Mouse (Mus musculus): ENCODE data around the gene Fxyd7.

Fxyd7 gene

DNA sequence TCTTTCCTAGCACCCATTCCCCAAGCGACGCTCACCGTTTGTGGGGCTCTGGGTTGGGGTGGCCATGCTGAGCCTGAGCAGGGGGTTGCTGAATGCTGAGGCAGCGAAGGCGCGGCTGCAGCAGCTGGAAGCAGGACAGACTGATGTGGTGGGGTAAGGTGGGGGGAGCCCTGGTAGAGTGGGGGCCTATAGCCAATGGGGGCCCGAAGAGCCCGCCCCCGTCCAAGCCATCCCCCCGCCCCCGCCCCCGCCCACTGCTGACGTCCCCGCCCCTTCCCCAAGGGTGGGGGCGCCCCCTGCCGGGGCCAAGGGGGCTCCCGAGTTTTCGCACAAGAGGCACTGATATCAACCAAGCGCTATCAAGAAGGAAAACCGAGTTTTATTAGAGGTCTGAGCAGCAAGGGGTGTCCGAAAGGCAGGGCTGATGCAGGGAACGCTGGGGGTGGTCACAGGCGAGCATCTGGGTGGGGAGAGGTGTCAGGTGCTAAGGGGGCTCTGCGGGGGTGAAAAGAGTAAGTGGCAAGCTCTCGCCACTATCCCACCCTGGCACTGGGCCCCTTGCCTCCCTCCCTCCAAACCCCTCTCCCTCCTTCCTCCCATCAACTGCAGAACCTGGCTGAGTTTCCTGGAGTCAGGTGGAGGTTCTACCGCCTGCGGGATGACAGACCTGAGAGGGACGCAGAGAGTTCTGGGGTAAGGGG is at the start of gene Fxyd7:
Fxyd7 (minus strand) TSS at position 147 of the 701 bp plus-strand sequence.
- peak; percentile 35 for DNase-seq

DNA sequence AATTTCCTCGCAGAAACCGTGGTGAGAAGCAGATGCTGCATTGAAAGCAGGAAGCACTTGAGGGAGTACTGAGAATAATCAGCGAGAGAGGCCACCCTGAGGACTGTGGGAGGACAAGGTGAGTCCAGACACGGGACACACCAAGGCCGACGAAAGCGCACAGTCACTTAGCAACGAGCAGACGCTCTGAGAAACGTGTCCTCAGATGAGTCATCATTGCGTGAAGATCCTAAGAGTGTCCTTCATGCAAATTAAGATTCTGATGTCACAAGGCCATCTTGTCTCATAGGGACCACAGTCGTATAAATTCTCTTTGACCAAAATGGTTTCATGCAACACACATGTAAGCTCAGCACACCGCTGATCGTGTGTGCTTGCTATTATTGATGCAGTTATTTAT is 49.5 kb upstream of the Fxyd7 start:
- no peak for DNase-seq

DNA sequence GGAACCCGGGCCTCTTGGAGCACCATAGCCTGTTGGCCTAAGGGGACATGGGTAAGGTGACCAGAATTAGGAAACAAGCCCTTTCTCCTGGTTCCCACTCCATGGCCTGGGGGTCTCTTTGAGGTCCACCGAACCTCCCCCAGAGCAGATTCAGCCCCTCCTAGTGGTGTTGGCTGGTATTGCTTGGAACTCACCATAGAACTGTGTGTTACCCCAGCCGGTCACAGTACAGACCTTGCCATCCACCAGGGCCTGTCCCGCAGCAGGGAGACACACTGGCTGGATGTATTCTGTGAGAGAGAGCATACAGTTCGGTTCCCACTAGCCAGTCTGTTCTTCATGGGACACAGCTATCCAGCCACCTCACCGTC is 48.3 kb upstream of the Fxyd7 start:
- DNase-seq, result no peak

DNA sequence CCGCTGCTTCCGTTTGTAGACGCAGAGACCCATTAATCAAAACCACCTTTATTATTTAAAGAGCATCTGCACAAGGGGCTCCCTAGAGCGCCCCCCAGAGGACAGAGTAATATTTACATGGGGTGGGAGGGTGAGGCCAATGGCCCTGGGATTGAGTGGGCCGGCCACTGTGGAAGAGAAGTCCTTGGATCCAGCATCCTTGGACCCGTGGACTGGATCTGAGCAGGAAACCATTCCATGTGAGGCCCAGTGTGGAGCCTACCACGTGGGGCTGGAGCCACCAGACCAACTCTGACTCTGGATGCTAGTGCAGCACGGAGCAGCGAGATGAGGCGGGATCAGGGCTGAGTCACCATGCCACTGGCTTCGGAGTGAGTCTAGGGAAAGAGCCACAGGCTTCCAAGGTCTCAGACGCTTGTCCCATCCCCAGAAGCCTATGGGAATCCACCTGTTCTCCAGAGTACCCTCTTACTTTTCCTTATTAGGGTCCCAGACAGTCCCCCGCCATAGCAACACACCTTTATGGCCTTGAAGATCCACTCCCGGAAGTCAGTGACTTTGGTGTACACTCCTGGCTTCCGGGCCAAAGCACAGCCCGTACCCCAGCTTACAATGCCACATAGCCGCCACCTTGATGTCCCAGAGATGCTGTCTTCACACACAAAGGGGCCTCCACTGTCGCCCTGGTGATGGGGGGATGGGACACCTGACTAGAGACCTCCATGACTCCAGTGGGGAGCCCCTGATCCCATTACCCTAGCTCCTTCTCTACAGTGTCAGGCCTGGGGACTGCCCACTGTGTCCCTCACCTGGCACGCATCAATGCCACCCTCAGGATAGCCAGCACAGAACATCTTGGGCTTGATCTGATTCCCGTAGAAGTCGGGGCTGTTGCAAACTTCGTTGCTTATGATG is 47.7 kb upstream of the Fxyd7 start:
- DNase-seq, result peak; percentile 53

DNA sequence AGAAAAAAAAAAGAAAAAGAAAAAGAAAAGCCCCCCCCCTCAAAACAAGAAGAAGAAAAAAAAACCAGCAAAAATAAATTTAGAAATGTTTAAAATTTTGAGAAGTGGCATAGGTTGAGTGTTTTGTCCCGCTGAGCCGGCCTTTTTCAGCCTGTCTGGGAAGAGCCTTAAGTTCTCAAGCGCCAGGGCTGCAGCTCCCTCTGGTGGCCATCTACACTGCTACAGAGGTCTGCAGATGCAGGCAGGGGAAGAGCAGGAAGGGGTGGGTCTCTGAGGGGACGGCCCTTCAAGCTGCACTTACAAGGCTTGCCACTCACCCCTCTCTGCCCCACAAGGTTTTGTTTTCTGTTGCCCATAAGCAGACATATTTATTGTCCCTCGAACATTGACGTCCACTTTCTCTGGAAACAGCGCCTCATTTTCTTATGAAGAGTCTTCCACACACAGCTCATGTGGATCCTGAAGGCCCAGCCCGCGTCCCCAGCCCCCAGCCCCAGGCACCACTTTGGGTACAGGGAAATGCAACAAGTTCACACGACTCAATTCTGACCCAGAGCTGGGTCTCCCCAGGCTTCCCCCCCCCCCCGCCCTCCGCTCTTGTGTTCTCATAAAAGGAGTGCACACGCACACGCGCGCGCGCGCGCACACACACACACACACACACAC is 46.4 kb upstream of the Fxyd7 start:
- peak; percentile 97 for DNase-seq

DNA sequence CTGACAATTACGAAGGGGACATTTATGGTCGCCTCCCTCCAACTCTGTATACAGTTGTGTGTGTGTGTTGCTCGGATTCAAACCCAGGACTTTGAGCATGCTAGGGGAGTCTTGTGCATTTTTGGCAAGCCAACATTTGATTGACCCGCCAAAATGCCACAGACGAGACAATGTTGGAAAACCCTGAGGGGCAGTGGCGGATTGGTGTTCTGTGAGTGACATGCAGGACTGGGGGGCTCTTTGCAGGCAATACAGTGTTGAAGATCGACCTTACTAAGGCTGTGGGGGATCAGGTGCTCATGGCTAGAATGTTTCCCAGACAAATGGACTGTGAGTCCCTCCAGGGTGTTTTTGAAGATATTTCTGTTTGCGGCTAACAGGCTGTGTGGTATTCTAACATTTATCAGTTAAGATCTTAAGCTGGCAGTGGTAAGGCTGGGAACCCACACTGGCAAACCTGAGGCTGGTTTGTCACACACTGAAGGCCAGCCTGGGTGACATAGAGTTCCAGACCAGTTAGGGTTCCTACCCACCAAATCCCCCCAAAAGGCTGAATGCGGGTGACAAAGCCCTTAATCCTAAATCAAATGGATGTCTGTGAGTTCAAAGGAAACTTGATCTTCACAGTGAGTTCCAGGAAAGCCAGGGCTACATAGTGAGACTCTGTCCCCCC is 45.8 kb upstream of the Fxyd7 start:
- no peak for DNase-seq

DNA sequence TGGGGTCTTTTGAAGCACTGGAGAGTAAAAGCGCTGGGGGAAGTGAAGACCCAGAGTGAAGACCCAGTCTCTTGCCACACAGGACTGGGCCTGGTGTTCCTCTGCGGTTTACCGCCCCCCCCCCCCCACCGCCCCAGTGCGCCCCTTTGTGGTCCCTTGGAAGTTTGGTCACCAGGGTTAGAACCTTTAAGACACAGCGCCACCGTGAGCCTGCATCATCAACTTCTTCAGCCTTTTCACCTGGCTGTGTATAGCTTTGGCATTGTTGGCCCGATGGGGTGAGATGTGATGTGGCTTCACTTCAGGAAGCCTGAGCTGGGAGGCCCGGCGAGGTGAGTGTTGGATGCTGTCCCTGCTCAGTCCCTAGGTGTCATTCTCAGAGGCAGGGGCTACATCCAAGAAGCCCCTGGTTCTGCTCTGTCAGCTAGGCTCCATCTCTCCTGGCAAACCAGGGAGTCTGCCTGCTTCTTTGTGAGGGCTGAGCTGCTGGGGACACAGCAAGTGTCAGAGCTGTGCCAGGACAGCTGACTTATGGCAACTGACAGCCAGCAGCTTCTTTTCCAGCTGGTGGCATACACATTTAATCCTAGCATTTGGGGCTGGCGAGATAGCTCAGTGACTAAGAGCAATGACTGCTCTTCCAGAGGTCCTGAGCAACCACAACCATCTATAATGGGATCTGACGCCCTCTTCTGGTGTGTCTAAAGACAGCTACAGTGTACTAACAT is 43.7 kb upstream of the Fxyd7 start:
- no peak for DNase-seq

GRCm38 (mm10) chr7:31089721-31090120 is 38.5 kb upstream of the Fxyd7 start:
- DNase-seq, result no peak

DNA sequence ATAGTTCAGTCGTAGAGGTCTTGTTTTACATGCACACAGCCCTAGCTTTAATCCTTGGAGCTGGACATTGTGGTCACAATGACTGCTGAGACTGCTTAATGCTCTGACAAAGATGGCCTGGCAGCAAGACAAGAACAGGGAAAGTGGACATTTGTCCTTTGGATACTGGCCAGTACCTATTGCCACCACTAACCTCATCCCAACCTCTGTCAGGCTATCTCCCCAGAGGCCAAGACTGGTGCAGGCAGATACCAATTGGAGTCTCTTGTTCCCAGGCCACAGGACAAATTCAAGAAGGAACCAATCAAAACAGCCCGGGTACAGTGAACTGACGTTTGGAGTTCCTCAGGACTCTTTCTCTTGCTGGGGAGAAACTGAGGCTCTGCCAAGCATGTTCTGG is 36.9 kb upstream of the Fxyd7 start:
- DNase-seq, result no peak

- no peak for DNase-seq
Observed at GRCm38 (mm10) chr7:31087262-31087661, 36.0 kb upstream of the Fxyd7 start.

- no peak for DNase-seq
Observed at GRCm38 (mm10) chr7:31086175-31086755, 35.0 kb upstream of the Fxyd7 start.

GRCm38 (mm10) chr7:31085171-31085570 is 33.9 kb upstream of the Fxyd7 start:
- peak; percentile 58 for DNase-seq

DNA sequence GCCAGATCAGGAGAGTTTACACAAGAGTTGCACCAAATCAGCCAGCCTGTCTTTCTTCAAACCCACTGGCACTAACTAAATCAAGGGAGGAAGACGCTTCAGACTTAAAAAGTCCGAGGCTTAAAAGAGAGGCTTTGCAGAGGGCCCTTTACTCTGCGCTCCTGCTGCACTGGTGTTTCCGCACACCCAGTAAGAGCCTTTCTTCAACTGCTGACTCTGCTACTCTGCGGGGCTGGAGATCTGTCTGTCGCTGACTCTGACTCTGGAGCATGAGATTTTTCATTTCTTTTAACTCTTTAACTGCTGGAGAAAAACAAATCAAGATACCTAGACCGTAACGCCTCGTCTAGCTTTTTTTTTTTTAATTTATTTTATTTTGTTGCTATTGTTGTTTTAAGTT is 32.9 kb upstream of the Fxyd7 start:
- peak; percentile 45 for DNase-seq

- DNase-seq, result peak; percentile 47
Observed at GRCm38 (mm10) chr7:31082831-31083588, 31.7 kb upstream of the Fxyd7 start.

DNA sequence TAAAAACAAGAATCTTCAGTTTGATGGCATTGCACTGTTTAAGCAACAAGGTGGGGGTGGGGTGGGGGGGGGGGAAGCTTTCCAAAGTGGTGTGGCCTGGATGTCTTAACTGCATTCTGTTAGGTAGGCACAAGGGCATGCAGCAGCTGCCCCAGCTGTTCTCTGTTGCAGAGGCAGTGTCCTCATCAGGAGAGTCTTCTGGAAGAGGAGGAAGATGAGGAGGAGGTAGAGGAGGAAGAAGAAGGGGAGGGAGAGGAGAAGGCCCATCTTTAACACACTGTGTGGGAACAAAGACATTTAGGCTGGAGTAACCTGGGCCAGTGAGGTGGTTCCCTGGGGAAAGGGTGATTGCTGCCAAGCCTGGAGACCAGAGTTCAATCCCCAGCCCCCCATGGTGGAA is 30.8 kb upstream of the Fxyd7 start:
- no peak for DNase-seq

- DNase-seq, result no peak
Observed at GRCm38 (mm10) chr7:31081106-31081505, 29.8 kb upstream of the Fxyd7 start.

DNA sequence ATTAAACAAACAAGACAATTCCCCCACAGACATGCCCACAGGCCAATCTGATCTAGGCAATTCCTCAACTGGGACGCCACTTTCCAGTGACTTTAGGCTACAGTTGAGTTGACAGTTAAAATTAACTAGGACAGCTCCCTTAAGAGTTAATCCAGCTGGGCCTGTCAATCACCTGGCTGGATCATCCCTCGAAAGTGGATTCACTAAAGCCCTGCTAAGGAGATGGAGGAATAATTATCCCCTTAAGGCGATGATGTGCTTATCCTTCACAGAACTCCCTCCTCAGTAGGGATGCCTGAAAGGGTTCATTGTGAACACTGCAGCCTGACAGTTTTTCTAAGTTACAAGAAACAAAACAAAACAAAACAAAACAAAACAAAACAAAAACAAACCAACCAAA is 29.3 kb upstream of the Fxyd7 start:
- no peak for DNase-seq

- DNase-seq, result no peak
Observed at GRCm38 (mm10) chr7:31079670-31080069, 28.4 kb upstream of the Fxyd7 start.

DNA sequence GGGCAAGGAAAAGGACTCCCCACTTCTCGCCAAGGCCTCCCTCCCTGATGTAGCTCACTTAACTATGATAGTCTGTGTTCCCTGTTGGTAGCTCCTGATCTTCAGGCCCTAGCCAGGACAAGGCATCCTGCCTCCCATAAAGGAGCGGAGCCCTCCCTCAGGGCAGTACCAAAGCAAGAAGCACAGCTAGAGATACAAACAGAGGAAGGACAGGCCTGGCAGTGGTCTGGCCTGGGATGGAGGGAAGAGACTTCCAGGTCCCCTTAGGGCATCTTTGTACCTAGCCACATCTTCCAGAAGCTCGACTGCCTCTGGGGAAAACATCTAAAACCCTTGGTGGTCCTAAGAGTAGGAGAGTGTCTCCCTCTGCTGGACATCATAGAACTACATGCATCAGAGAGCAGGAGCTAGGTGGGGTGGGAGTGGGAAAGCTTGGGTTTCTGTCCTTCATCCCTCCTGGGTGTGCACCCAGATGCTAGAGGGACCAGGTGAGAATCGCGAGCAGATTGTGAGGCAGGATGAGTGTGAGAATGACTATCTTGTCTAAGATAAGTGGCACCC is 26.7 kb upstream of the Fxyd7 start:
- peak; percentile 63 for DNase-seq

GRCm38 (mm10) chr7:31077470-31077869 is 26.2 kb upstream of the Fxyd7 start:
- no peak for DNase-seq

DNA sequence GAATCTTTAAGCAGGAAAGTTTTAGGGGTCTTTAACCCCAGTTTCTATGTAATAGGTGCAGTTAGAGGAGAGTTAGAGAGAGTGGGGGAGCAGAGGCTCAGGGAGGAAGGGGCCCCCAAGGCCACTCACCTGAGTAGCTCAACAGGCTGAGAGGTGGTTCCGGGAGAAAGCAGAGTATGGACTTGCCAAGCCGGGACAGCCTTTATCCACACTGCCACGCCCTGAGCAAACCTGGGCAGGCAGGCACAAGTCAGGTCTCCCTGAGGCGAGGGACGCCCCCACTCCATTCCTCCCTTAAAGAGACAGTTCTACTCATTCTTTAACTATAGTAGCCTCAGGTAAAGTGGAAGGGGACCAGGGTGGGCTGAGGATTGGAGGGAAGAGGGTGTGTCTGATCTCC is 25.2 kb upstream of the Fxyd7 start, which contains the start of gene Fxyd3:
Fxyd3 (minus strand) TSS at position 213 of the 400 bp plus-strand sequence.
- no peak for DNase-seq

All from kidney, postnatal 10 days (tissue).